Mouse (Mus musculus) hindbrain, embryonic 13.5 days (tissue): ENCODE measurements at regions not wholly inside any gene's neighbourhood (a gene's known extent, or its start where the extent isn't known, plus 50 kb on each side); places are given as distances from the start of the nearest gene placed in this dataset.

Experiments
- ATAC-seq: fragments of 200-750 bp; cut with Nextera tagmentation; 2 replicates; pipeline ENCODE4 v1.8.0; 2017; ENCODE audit warnings: moderate TSS enrichment; ENCODE audit not compliant: low FRiP score
- H3K27ac ChIP-seq: fragments of 300-500 bp; sonication (generic); 2 replicates; pipeline ENCODE4 v1.5.1; 2015; ENCODE audit warnings: inconsistent platforms, mild to moderate bottlenecking, moderate library complexity
- H3K27me3 ChIP-seq: fragments of 300-500 bp; sonication (generic); 2 replicates; pipeline ENCODE4 v1.6.1; 2015; ENCODE audit warnings: mild to moderate bottlenecking, inconsistent platforms
- H3K36me3 ChIP-seq: fragments of 300-500 bp; sonication (generic); 2 replicates; pipeline ENCODE4 v1.6.1; 2015; ENCODE audit warnings: mild to moderate bottlenecking, inconsistent platforms
- H3K4me1 ChIP-seq: fragments of 300-500 bp; sonication (generic); replicated peaks from 2 replicates; pipeline ENCODE4 v1.6.1; 2015; ENCODE audit warnings: inconsistent platforms
- H3K4me2 ChIP-seq: fragments of 300-500 bp; sonication (generic); 2 replicates; pipeline ENCODE4 v1.6.1; 2015; ENCODE audit warnings: inconsistent platforms, mild to moderate bottlenecking, moderate library complexity
- H3K4me3 ChIP-seq: fragments of 300-500 bp; sonication (generic); 2 replicates; pipeline ENCODE4 v1.5.1; 2015; ENCODE audit warnings: mild to moderate bottlenecking, inconsistent platforms
- H3K9ac ChIP-seq: fragments of 300-500 bp; sonication (generic); 2 replicates; pipeline ENCODE4 v1.6.1; 2015; ENCODE audit warnings: mild to moderate bottlenecking, inconsistent platforms
- H3K9me3 ChIP-seq: fragments of 300-500 bp; sonication (generic); 2 replicates; pipeline ENCODE4 v1.6.1; 2016; ENCODE audit warnings: inconsistent platforms
- WGBS: fragments of 180-500 bp; shearing (Covaris S2); methylation state at CpG from one replicate; pipeline ENCODE4 v1.1.7; 2015; 5-methylcytosine and 5-hydroxymethylcytosine counted together

GRCm38 (mm10) chr10:46329052-46329451, 751.4 kb downstream of the Hace1 start:
- Histone ChIP-seq H3K9me3 (no peaks in the 10 kb centered on the region), H3K36me3 (no peaks in the 10 kb centered on the region), H3K9ac (no peak overlapping the region), H3K27me3 (no peaks in the 10 kb centered on the region), H3K4me3 (no peak overlapping the region), H3K27ac (no peak overlapping the region), H3K4me2 (no peak overlapping the region), H3K4me1 (no peaks in the 10 kb centered on the region)
- no peak for ATAC-seq
- 83% methylated on average over 1 of the region's 1 CpGs for WGBS

GRCm38 (mm10) chr10:46331599-46332283, 754.1 kb downstream of the Hace1 start:
- Histone ChIP-seq H3K9ac (no peak overlapping the region), H3K27ac (no peak overlapping the region), H3K4me1 (no peaks in the 10 kb centered on the region), H3K36me3 (no peaks in the 10 kb centered on the region), H3K4me3 (no peak overlapping the region), H3K9me3 (no peaks in the 10 kb centered on the region), H3K27me3 (no peaks in the 10 kb centered on the region), H3K4me2 (no peak overlapping the region)
- no peak for ATAC-seq

GRCm38 (mm10) chr10:46333231-46333630, 755.6 kb downstream of the Hace1 start:
- no peak overlapping the region for H3K4me2 ChIP-seq
- H3K4me3 ChIP-seq, result no peak overlapping the region
- no peak for ATAC-seq
- H3K9ac ChIP-seq, result no peak overlapping the region
- no peaks in the 10 kb centered on the region for H3K9me3 ChIP-seq
- H3K4me1 ChIP-seq, result no peaks in the 10 kb centered on the region
- no peaks in the 10 kb centered on the region for H3K27me3 ChIP-seq
- H3K36me3 ChIP-seq, result no peaks in the 10 kb centered on the region
- H3K27ac ChIP-seq, result no peak overlapping the region

- H3K9me3 ChIP-seq, result no peaks in the 10 kb centered on the region
- no peak overlapping the region for H3K4me3 ChIP-seq
- 53% methylated on average over 4 of the region's 4 CpGs for WGBS
- no peaks in the 10 kb centered on the region for H3K36me3 ChIP-seq
- H3K4me1 ChIP-seq, result peaks cover 4% of the 10 kb centered on the region
- no peaks in the 10 kb centered on the region for H3K27me3 ChIP-seq
- H3K4me2 ChIP-seq, result no peak overlapping the region
- H3K9ac ChIP-seq, result no peak overlapping the region
- no peak overlapping the region for H3K27ac ChIP-seq
- no peak for ATAC-seq
Measured at GRCm38 (mm10) chr10:46345315-46345714, 767.7 kb downstream of the Hace1 start.

- no peak overlapping the region for H3K4me3 ChIP-seq
- H3K4me1 ChIP-seq, result peaks cover 5% of the 10 kb centered on the region
- H3K27ac ChIP-seq, result no peak overlapping the region
- no peak overlapping the region for H3K9ac ChIP-seq
- 0 out of 2 replicates have a peak, but pooled peaks have one; percentile 32 for ATAC-seq
- H3K4me2 ChIP-seq, result no peak overlapping the region
- WGBS, result 36% methylated on average over 4 of the region's 4 CpGs
- no peaks in the 10 kb centered on the region for H3K9me3 ChIP-seq
- H3K27me3 ChIP-seq, result no peaks in the 10 kb centered on the region
- H3K36me3 ChIP-seq, result no peaks in the 10 kb centered on the region
Measured at GRCm38 (mm10) chr10:46349613-46350012, 772.0 kb downstream of the Hace1 start.

GRCm38 (mm10) chr10:46350196-46350595, 772.6 kb downstream of the Hace1 start:
- H3K27me3 ChIP-seq, result no peaks in the 10 kb centered on the region
- H3K9ac ChIP-seq, result no peak overlapping the region
- no peaks in the 10 kb centered on the region for H3K9me3 ChIP-seq
- H3K4me1 ChIP-seq, result peaks cover 5% of the 10 kb centered on the region
- no peak overlapping the region for H3K4me3 ChIP-seq
- ATAC-seq, result no peak
- no peaks in the 10 kb centered on the region for H3K36me3 ChIP-seq
- H3K27ac ChIP-seq, result 0 out of 2 replicates have a peak overlapping the region, but pooled peaks have one; percentile 48
- 4% methylated on average over 2 of the region's 2 CpGs for WGBS
- no peak overlapping the region for H3K4me2 ChIP-seq

GRCm38 (mm10) chr10:46356775-46357174, 779.1 kb downstream of the Hace1 start:
- no peak for ATAC-seq
- 88% methylated on average over 1 of the region's 1 CpGs for WGBS
- no peak overlapping the region for H3K9ac ChIP-seq
- no peaks in the 10 kb centered on the region for H3K9me3 ChIP-seq
- no peaks in the 10 kb centered on the region for H3K27me3 ChIP-seq
- H3K4me3 ChIP-seq, result no peak overlapping the region
- H3K27ac ChIP-seq, result no peak overlapping the region
- no peaks in the 10 kb centered on the region for H3K4me1 ChIP-seq
- H3K36me3 ChIP-seq, result no peaks in the 10 kb centered on the region
- no peak overlapping the region for H3K4me2 ChIP-seq

- no peak overlapping the region for H3K4me3 ChIP-seq
- no peak overlapping the region for H3K4me2 ChIP-seq
- no peaks in the 10 kb centered on the region for H3K36me3 ChIP-seq
- H3K9ac ChIP-seq, result no peak overlapping the region
- no peaks in the 10 kb centered on the region for H3K9me3 ChIP-seq
- 0 out of 2 replicates have a peak, but pooled peaks cover 4% of the 10 kb centered on the region for H3K4me1 ChIP-seq
- WGBS, result 67% methylated on average over 7 of the region's 7 CpGs
- ATAC-seq, result no peak
- H3K27ac ChIP-seq, result no peak overlapping the region
- no peaks in the 10 kb centered on the region for H3K27me3 ChIP-seq
Measured at GRCm38 (mm10) chr10:46373715-46374475, 796.3 kb downstream of the Hace1 start.

GRCm38 (mm10) chr10:46374646-46375045, 797.0 kb downstream of the Hace1 start:
- Histone ChIP-seq H3K4me2 (no peak overlapping the region), H3K4me3 (no peak overlapping the region), H3K4me1 (0 out of 2 replicates have a peak, but pooled peaks cover 4% of the 10 kb centered on the region), H3K27ac (no peak overlapping the region), H3K27me3 (no peaks in the 10 kb centered on the region), H3K9ac (no peak overlapping the region), H3K36me3 (no peaks in the 10 kb centered on the region), H3K9me3 (no peaks in the 10 kb centered on the region)
- no peak for ATAC-seq
- 83% methylated on average over 3 of the region's 3 CpGs for WGBS

GRCm38 (mm10) chr10:46397089-46397488, 819.5 kb downstream of the Hace1 start:
- Histone ChIP-seq H3K27ac (no peak overlapping the region), H3K36me3 (no peaks in the 10 kb centered on the region), H3K9me3 (no peaks in the 10 kb centered on the region), H3K4me3 (no peak overlapping the region), H3K4me2 (no peak overlapping the region), H3K27me3 (no peaks in the 10 kb centered on the region), H3K9ac (no peak overlapping the region), H3K4me1 (no peaks in the 10 kb centered on the region)
- ATAC-seq, result no peak
- WGBS, result 88% methylated on average over 4 of the region's 4 CpGs

GRCm38 (mm10) chr10:46403883-46404282, 826.3 kb downstream of the Hace1 start:
- H3K4me2 ChIP-seq, result no peak overlapping the region
- H3K9me3 ChIP-seq, result no peaks in the 10 kb centered on the region
- H3K36me3 ChIP-seq, result no peaks in the 10 kb centered on the region
- no peaks in the 10 kb centered on the region for H3K27me3 ChIP-seq
- no peaks in the 10 kb centered on the region for H3K4me1 ChIP-seq
- no peak overlapping the region for H3K27ac ChIP-seq
- H3K9ac ChIP-seq, result no peak overlapping the region
- 72% methylated on average over 2 of the region's 2 CpGs for WGBS
- no peak overlapping the region for H3K4me3 ChIP-seq
- ATAC-seq, result no peak
